ENCODE assay signal across 18 mouse cellular contexts in the genomic region with DNA sequence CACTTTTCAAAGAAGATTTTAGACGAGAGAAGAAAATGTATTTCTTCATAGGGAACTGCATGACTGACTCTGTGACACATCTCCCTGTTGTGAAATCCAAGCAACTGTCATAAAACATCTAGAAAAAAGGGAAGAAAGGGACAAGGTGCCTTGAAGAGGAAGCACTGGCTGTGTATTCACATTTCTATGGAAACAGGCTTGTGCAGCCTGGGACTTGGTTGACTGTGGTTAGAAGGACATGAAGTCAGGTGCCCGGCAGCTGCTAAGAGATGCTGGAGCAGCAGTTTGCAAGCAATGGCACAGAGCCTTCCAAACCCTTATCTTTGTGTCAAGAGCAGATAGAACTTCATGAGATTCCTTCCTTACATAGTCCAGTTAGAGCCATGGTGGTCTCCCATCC.
DNase-seq lines count a peak whose midpoint lies in the region; ATAC-seq and TF ChIP-seq lines count a peak whose summit lies in the region.
"Had no signal": no experiment of that assay in that cellular context is flagged by ENCODE, and none has a peak within 500 bp of the region (broad histone marks: within the 10 kb centered on the region; RNA-seq: fewer than 3 reads in every experiment).

No protein-coding gene starts in this region.

- TF ChIP-seq POLR2A in liver, adult 2 months (IDR thresholded peaks at IDR 0.05; ENCODE audit: extremely low read depth, insufficient read depth, low read length) = no peak
- TF ChIP-seq POLR2A in bone marrow macrophage, adult 2 months (IDR thresholded peaks at IDR 0.05; ENCODE audit: borderline replicate concordance, low read depth, low read length) = no peak

- no peaks in the 10 kb centered on the region for H3K27me3 ChIP-seq in liver, adult 2 months (ENCODE audit: control insufficient read depth, insufficient read depth, low read length)
- H3K27me3 ChIP-seq in liver, embryonic 11.5 days (replicated peaks; ENCODE audit: control insufficient read depth, insufficient read depth, low read length) = no peaks in the 10 kb centered on the region
- H3K27me3 ChIP-seq: embryonic facial prominence, embryonic 12.5 days; midbrain, embryonic 12.5 days had no signal

- ATAC-seq in liver, embryonic 11.5 days (replicated peaks; ENCODE audit: low FRiP score) = no peak
- peak; percentile 90 for ATAC-seq in common myeloid progenitor, adult 5-6 weeks (replicated peaks; ENCODE audit: low read depth, poor library complexity, severe bottlenecking)
- peak; percentile 97 for ATAC-seq in megakaryocyte progenitor cell, adult 5-6 weeks (replicated peaks; ENCODE audit: poor library complexity)
- ATAC-seq: forebrain, embryonic 13.5 days had no signal

- no peak overlapping the region for H3K4me3 ChIP-seq in liver, adult 2 months (ENCODE audit: insufficient read depth, low read depth, low read length)
- no peak overlapping the region for H3K4me3 ChIP-seq in liver, embryonic 11.5 days (ENCODE audit: low read depth, low read length)
- no peak overlapping the region for H3K4me3 ChIP-seq in bone marrow macrophage, adult 2 months (ENCODE audit: insufficient read depth, low read length)
- H3K4me3 ChIP-seq: embryonic facial prominence, embryonic 12.5 days; erythroblast, embryonic 14.5 days; forebrain, embryonic 13.5 days; layer of hippocampus, adult 2 months; midbrain, embryonic 12.5 days; myocyte had no signal

- 72% methylated on average over 2 of the region's 2 CpGs for WGBS in liver, adult 2 months
- WGBS in liver, embryonic 11.5 days = 56% methylated on average over 2 of the region's 2 CpGs

- no peak for TF ChIP-seq CTCF in liver, adult 2 months (IDR thresholded peaks at IDR 0.05; ENCODE audit: low read depth, low read length)
- TF ChIP-seq CTCF in bone marrow macrophage, adult 2 months (IDR thresholded peaks at IDR 0.05; ENCODE audit: low read depth, low read length) = no peak

- 0 out of 2 replicates have a peak, but pooled peaks cover 2% of the 10 kb centered on the region for H3K4me1 ChIP-seq in liver, adult 2 months (ENCODE audit: control insufficient read depth, insufficient read depth, low read length)
- H3K4me1 ChIP-seq in liver, embryonic 11.5 days (replicated peaks; ENCODE audit: control insufficient read depth, insufficient read depth, low read length) = no peaks in the 10 kb centered on the region
- peaks cover 42% of the 10 kb centered on the region for H3K4me1 ChIP-seq in bone marrow macrophage, adult 2 months (ENCODE audit: control insufficient read depth, insufficient read depth, low read length)

- H3K27ac ChIP-seq in liver, adult 2 months (replicated peaks; ENCODE audit: insufficient read depth, low read depth, low read length) = no peak overlapping the region
- no peak overlapping the region for H3K27ac ChIP-seq in liver, embryonic 11.5 days (ENCODE audit: low read depth, low read length)
- H3K27ac ChIP-seq in bone marrow macrophage, adult 2 months (ENCODE audit: insufficient read depth, low read depth, low read length) = peak overlapping the region; percentile 95
- H3K27ac ChIP-seq: embryonic facial prominence, embryonic 12.5 days; forebrain, embryonic 13.5 days; layer of hippocampus, adult 2 months; midbrain, embryonic 12.5 days had no signal

- no peaks in the 10 kb centered on the region for H3K79me2 ChIP-seq in liver, adult 2 months (ENCODE audit: control insufficient read depth, insufficient read depth, low read length)

- no peaks in the 10 kb centered on the region for H3K36me3 ChIP-seq in liver, adult 2 months (ENCODE audit: control insufficient read depth, insufficient read depth, low read length)
- no peaks in the 10 kb centered on the region for H3K36me3 ChIP-seq in liver, embryonic 11.5 days (ENCODE audit: control insufficient read depth, insufficient read depth, low read length)
- H3K36me3 ChIP-seq: embryonic facial prominence, embryonic 12.5 days; midbrain, embryonic 12.5 days had no signal

- no peaks in the 10 kb centered on the region for H3K9me3 ChIP-seq in liver, embryonic 11.5 days (ENCODE audit: control insufficient read depth, low read length)
- H3K9me3 ChIP-seq: embryonic facial prominence, embryonic 12.5 days; forebrain, embryonic 13.5 days; midbrain, embryonic 12.5 days had no signal

- DNase-seq in liver, adult 2 months (ENCODE audit: extremely low read depth, low read depth, low spot score) = peak; percentile 36
- no peak for DNase-seq in liver, embryonic 11.5 days (ENCODE audit: low spot score)
- no peak for DNase-seq in embryo, embryonic 10 days (ENCODE audit: low spot score)
- DNase-seq in urinary bladder, postnatal 25 days (ENCODE audit: low spot score) = no peak
- DNase-seq: cerebellum, adult 2 months; gastrocnemius, postnatal 14 days; kidney, adult 8-10 months; kidney, postnatal 14 days; thymus, adult 2 months had no signal

- no peak overlapping the region for H3K9ac ChIP-seq in liver, adult 2 months (ENCODE audit: low read depth, low read length)
- H3K9ac ChIP-seq in liver, embryonic 11.5 days (ENCODE audit: low read depth, low read length) = no peak overlapping the region
- H3K9ac ChIP-seq: embryonic facial prominence, embryonic 12.5 days; forebrain, embryonic 13.5 days; midbrain, embryonic 12.5 days had no signal

- H3K4me2 ChIP-seq in liver, embryonic 11.5 days = no peak overlapping the region
- H3K4me2 ChIP-seq: embryonic facial prominence, embryonic 12.5 days; forebrain, embryonic 13.5 days; midbrain, embryonic 12.5 days had no signal
